Mouse (Mus musculus) hindbrain, embryonic 14.5 days (tissue): ENCODE data around the gene Adm. TPM values are rescaled to one million over a fixed set of nuclear protein-coding genes. Genes with fewer than 3 reads are reported as not detected.

Experiments
- ATAC-seq: fragments of 200-750 bp; cut with Nextera tagmentation; 2 replicates; pipeline ENCODE4 v1.8.0; 2017; ENCODE audit warnings: moderate number of reproducible peaks, mild to moderate bottlenecking, moderate TSS enrichment, moderate library complexity; ENCODE audit not compliant: low FRiP score
- DNase-seq: peaks from one replicate; pipeline ENCODE4 v3.0.0-alpha.2; 2015; ENCODE audit warnings: low spot score
- H3K27ac ChIP-seq: fragments of 300-500 bp; sonication (generic); 2 replicates; pipeline ENCODE4 v1.5.1; 2014; ENCODE audit warnings: mild to moderate bottlenecking, moderate library complexity
- H3K27me3 ChIP-seq: fragments of 300-500 bp; sonication (generic); 2 replicates; pipeline ENCODE4 v1.6.1; 2014; ENCODE audit warnings: mild to moderate bottlenecking, low read length, mixed read lengths; ENCODE audit not compliant: control insufficient read depth, insufficient read depth
- H3K36me3 ChIP-seq: fragments of 300-500 bp; sonication (generic); replicated peaks from 2 replicates; pipeline ENCODE4 v1.6.1; 2014; ENCODE audit not compliant: control insufficient read depth, insufficient read depth
- H3K4me1 ChIP-seq: fragments of 300-500 bp; sonication (generic); replicated peaks from 2 replicates; pipeline ENCODE4 v1.6.1; 2014; ENCODE audit warnings: antibody characterized with exemption, low read length, mixed read lengths; ENCODE audit not compliant: control insufficient read depth, insufficient read depth
- H3K4me2 ChIP-seq: fragments of 300-500 bp; sonication (generic); replicated peaks from 2 replicates; pipeline ENCODE4 v1.6.1; 2014; ENCODE audit warnings: mild to moderate bottlenecking, moderate library complexity
- H3K4me3 ChIP-seq: fragments of 300-500 bp; sonication (generic); replicated peaks from 2 replicates; pipeline ENCODE4 v1.5.1; 2014; ENCODE audit warnings: mild to moderate bottlenecking, low read length
- H3K9ac ChIP-seq: fragments of 300-500 bp; sonication (generic); 2 replicates; pipeline ENCODE4 v1.6.1; 2014
- H3K9me3 ChIP-seq: fragments of 300-500 bp; sonication (generic); 2 replicates; pipeline ENCODE4 v1.6.1; 2016; ENCODE audit warnings: low read length; ENCODE audit not compliant: control insufficient read depth
- WGBS: fragments of 180-500 bp; shearing (Covaris S2); extraction: QIAGEN DNeasy Blood & Tissue Kit; methylation state at CpG from one replicate; pipeline ENCODE4 v1.1.7; 2014; 5-methylcytosine and 5-hydroxymethylcytosine counted together
- polyA plus RNA-seq: library from polyadenylated mRNA; unstranded; fragments of >200 nt; fragmentation: Nextera tagmentation; extraction: Ambion mirVana; gene quantifications from 2 replicates; pipeline ENCODE4 v1.2.1, GENCODE M21; 2014

The Adm gene
- polyA plus RNA-seq, 1 experiment from 2014 or later, result 2.2 TPM

- Histone ChIP-seq H3K4me1 (no peaks in the 10 kb centered on the region), H3K27me3 (no peaks in the 10 kb centered on the region), H3K4me2 (no peak overlapping the region), H3K36me3 (no peaks in the 10 kb centered on the region), H3K27ac (no peak overlapping the region), H3K9ac (no peak overlapping the region), H3K4me3 (no peak overlapping the region), H3K9me3 (no peaks in the 10 kb centered on the region)
- DNase-seq (no peak), ATAC-seq (no peak)
- 52% methylated on average over 6 of the region's 6 CpGs for WGBS
These were observed 43.7 kb downstream of the Adm start for GRCm38 (mm10) chr7:110671121-110671680.

Other genes starting within 250 kb of the Adm start
- gene Sbf2, start 12.7 kb upstream of the Adm start, polyA plus RNA-seq, result 61.8 and 66.7 TPM in 2 replicates
- 8.8 and 10.8 TPM in 2 replicates for gene Ampd3, start 140.5 kb downstream of the Adm start, polyA plus RNA-seq
- 41.4 and 45.6 TPM in 2 replicates for gene Rnf141, start 216.8 kb downstream of the Adm start, polyA plus RNA-seq
- gene Lyve1, start 235.6 kb downstream of the Adm start, polyA plus RNA-seq, result 4.1 and 4.4 TPM in 2 replicates